Mouse (Mus musculus) liver, embryonic 11.5 days (tissue): ENCODE data around the gene Btbd35f19. TPM values are rescaled to one million over a fixed set of nuclear protein-coding genes. Genes with fewer than 3 reads are reported as not detected.
"Not testable (repeated sequence)": the region's sequence is repeated elsewhere in the genome, so short reads cannot be mapped to it uniquely, and the experiment has no call there.

Source experiments
- ATAC-seq: fragments of 200-750 bp; cut with Nextera tagmentation; replicated peaks from 2 replicates; pipeline ENCODE4 v1.8.0; 2017; ENCODE audit warnings: moderate number of reproducible peaks, mild to moderate bottlenecking, moderate TSS enrichment, moderate library complexity; ENCODE audit not compliant: low FRiP score
- DNase-seq: peaks from one replicate; pipeline ENCODE4 v3.0.0-alpha.2; 2017; ENCODE audit warnings: low spot score
- H3K27ac ChIP-seq: fragments of 300-500 bp; sonication (generic); 2 replicates; pipeline ENCODE4 v1.5.1; 2014; ENCODE audit warnings: mild to moderate bottlenecking, low read depth, low read length, control low read depth
- H3K27me3 ChIP-seq: fragments of 300-500 bp; sonication (generic); replicated peaks from 2 replicates; pipeline ENCODE4 v1.6.1; 2014; ENCODE audit warnings: low read length, mixed read lengths; ENCODE audit not compliant: control insufficient read depth, insufficient read depth
- H3K36me3 ChIP-seq: fragments of 300-500 bp; sonication (generic); 2 replicates; pipeline ENCODE4 v1.6.1; 2014; ENCODE audit warnings: mild to moderate bottlenecking, low read length, moderate library complexity, mixed read lengths; ENCODE audit not compliant: control insufficient read depth, insufficient read depth
- H3K4me1 ChIP-seq: fragments of 300-500 bp; sonication (generic); replicated peaks from 2 replicates; pipeline ENCODE4 v1.6.1; 2014; ENCODE audit warnings: low read length, mixed read lengths; ENCODE audit not compliant: control insufficient read depth, insufficient read depth
- H3K4me2 ChIP-seq: fragments of 300-500 bp; sonication (generic); 2 replicates; pipeline ENCODE4 v1.6.1; 2014; ENCODE audit warnings: mild to moderate bottlenecking, control low read depth, moderate library complexity
- H3K4me3 ChIP-seq: fragments of 300-500 bp; sonication (generic); 2 replicates; pipeline ENCODE4 v1.5.1; 2014; ENCODE audit warnings: low read depth, low read length, control low read depth
- H3K9ac ChIP-seq: fragments of 300-500 bp; sonication (generic); 2 replicates; pipeline ENCODE4 v1.6.1; 2014; ENCODE audit warnings: low read depth, low read length, control low read depth
- H3K9me3 ChIP-seq: fragments of 300-500 bp; sonication (generic); 2 replicates; pipeline ENCODE4 v1.6.1; 2016; ENCODE audit warnings: low read length, inconsistent platforms, mixed read lengths; ENCODE audit not compliant: control insufficient read depth
- WGBS: fragments of 180-500 bp; shearing (Covaris S2); extraction: QIAGEN DNeasy Blood & Tissue Kit; methylation state at CpG from one replicate; pipeline ENCODE4 v1.1.7; 2014; 5-methylcytosine and 5-hydroxymethylcytosine counted together
- polyA plus RNA-seq: library from polyadenylated mRNA; unstranded; fragments of >200 nt; fragmentation: Nextera tagmentation; extraction: Ambion mirVana; gene quantifications from 2 replicates; pipeline ENCODE4 v1.2.1, GENCODE M21; 2014

Gene Btbd35f19
- polyA plus RNA-seq = not detected in 2 replicates

GRCm38 (mm10) chrX:31383818-31384217 lies at the start of gene Btbd35f19:
Btbd35f19 (minus strand) TSS chrX:31383918.
- WGBS = no CpG with 5 or more reads among the region's 4 CpGs

GRCm38 (mm10) chrX:31341924-31342323 lies 41.8 kb downstream of the Btbd35f19 start:
- not testable (repeated sequence) for DNase-seq, ATAC-seq, H3K27me3 ChIP-seq, H3K4me2 ChIP-seq, H3K4me3 ChIP-seq, H3K27ac ChIP-seq, H3K4me1 ChIP-seq, H3K9me3 ChIP-seq, H3K36me3 ChIP-seq, H3K9ac ChIP-seq
- 69% methylated on average over 1 of the region's 4 CpGs for WGBS

More at GRCm38 (mm10) chrX:31383818-31384217, at the start of gene Btbd35f19:
- H3K27ac ChIP-seq, DNase-seq, H3K36me3 ChIP-seq, ATAC-seq, H3K4me2 ChIP-seq, H3K4me3 ChIP-seq, H3K9me3 ChIP-seq, H3K9ac ChIP-seq, H3K27me3 ChIP-seq, H3K4me1 ChIP-seq: not testable (repeated sequence)

GRCm38 (mm10) chrX:31336154-31336553 lies 47.6 kb downstream of the Btbd35f19 start, which contains the start of gene Btbd35f26:
Btbd35f26 (plus strand) TSS chrX:31336454.
- no CpG with 5 or more reads among the region's 4 CpGs for WGBS
- H3K27me3 ChIP-seq, H3K4me2 ChIP-seq, H3K9ac ChIP-seq, H3K36me3 ChIP-seq, DNase-seq, ATAC-seq, H3K4me3 ChIP-seq, H3K4me1 ChIP-seq, H3K9me3 ChIP-seq, H3K27ac ChIP-seq: not testable (repeated sequence)

Other genes starting within 250 kb of the Btbd35f19 start
- gene Spin2f, start 130.0 kb downstream of the Btbd35f19 start, polyA plus RNA-seq = not detected in 2 replicates
- not detected in 2 replicates for gene Btbd35f26, start 47.5 kb downstream of the Btbd35f19 start, polyA plus RNA-seq
- gene Gm21883, start 190.4 kb upstream of the Btbd35f19 start, polyA plus RNA-seq = not detected in 2 replicates
- not detected in 2 replicates for gene Spin2e, start 235.0 kb upstream of the Btbd35f19 start, polyA plus RNA-seq